Mouse (Mus musculus): ENCODE data around the gene Mindy4. TPM values are rescaled to one million over a fixed set of nuclear protein-coding genes. Genes with fewer than 3 reads are reported as not detected.

Gene Mindy4
- total and polyA plus RNA-seq, 3 experiments = 0.23 to 1.6 TPM; not detected in 1

DNA sequence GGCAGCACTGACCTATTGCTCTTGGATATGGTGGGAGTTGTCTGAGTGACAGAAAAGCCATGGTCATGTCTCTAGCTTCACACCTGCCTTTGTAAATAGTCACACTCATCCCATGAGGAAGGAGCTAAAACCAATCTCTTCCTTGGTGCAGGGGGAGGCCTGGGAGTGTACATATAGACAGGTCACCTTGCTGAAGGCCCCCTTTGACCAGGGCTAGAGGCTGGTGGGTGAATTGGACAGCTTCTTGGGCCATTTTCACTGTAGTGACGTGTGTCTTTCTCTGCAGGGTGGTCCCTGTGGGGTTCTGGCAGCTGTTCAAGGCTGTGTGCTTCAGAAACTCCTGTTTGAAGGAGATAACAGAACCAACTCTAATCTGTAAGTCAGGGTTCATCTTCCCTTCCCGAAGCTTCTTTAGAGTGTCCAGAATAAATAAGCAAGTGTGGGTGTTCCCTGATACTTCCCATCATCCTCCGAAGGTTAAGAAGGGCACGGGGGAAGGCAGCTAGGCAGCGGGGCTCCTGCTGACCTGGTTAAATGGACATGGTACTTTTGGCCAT lies 60.4 kb downstream of the Mindy4 start:
- 0 out of 2 replicates have a peak overlapping the region, but pooled peaks have one; percentile 20 for H3K27ac ChIP-seq (ENCODE audit: control insufficient read depth, low read depth, low read length)
- H3K4me1 ChIP-seq (ENCODE audit: control insufficient read depth in 1 of 2, insufficient read depth in 2 of 2, low read length in 2 of 2) = peaks cover 18 to 33% of the 10 kb centered on the region in 2 experiments
- no peak overlapping the region for H3K4me3 ChIP-seq (ENCODE audit: control insufficient read depth in 1 of 2, insufficient read depth in 1 of 2, low read depth in 2 of 2, low read length in 2 of 2)
- TF ChIP-seq NRF1 (IDR thresholded peaks at IDR 0.05; ENCODE audit: insufficient read depth, low read depth, low read length, poor library complexity, severe bottlenecking) (no peak), ZNF384 (IDR thresholded peaks at IDR 0.05; ENCODE audit: low read depth, low read length) (no peak), KAT2A (conservative IDR thresholded peaks at IDR 0.05; ENCODE audit: low read depth, low read length) (no peak), CTCF (IDR thresholded peaks at IDR 0.05 in 2 of 3, conservative IDR thresholded peaks at IDR 0.05 in 1 of 3; ENCODE audit: control insufficient read depth in 1 of 3, insufficient read depth in 1 of 3, low read depth in 2 of 3, low read length in 3 of 3, poor library complexity in 1 of 3, severe bottlenecking in 1 of 3) (no peak), CHD1 (IDR thresholded peaks at IDR 0.05; ENCODE audit: low read depth, low read length) (no peak), ZC3H11A (IDR thresholded peaks at IDR 0.05; ENCODE audit: low read depth, low read length) (no peak), ELF1 (IDR thresholded peaks at IDR 0.05; ENCODE audit: low read depth, low read length) (no peak), TCF12 (IDR thresholded peaks at IDR 0.05; ENCODE audit: low read depth, low read length) (peak; percentile 94), MYB (IDR thresholded peaks at IDR 0.05; ENCODE audit: low read depth, low read length) (no peak), MAFK (IDR thresholded peaks at IDR 0.05; ENCODE audit: borderline replicate concordance, low read depth, low read length) (no peak), POLR2A (IDR thresholded peaks at IDR 0.05; ENCODE audit: control insufficient read depth in 1 of 2, insufficient read depth in 1 of 2, low read depth in 1 of 2, low read length in 2 of 2, poor library complexity in 1 of 2) (no peak), NELFE (IDR thresholded peaks at IDR 0.05; ENCODE audit: low read depth, low read length) (no peak), USF2 (IDR thresholded peaks at IDR 0.05; ENCODE audit: borderline replicate concordance in 1 of 2, insufficient read depth in 1 of 2, low read depth in 1 of 2, low read length in 2 of 2) (no peak), MYC (IDR thresholded peaks at IDR 0.05; ENCODE audit: low read depth, low read length) (no peak), SIN3A (IDR thresholded peaks at IDR 0.05; ENCODE audit: low read length) (no peak), TBP (IDR thresholded peaks at IDR 0.05; ENCODE audit: low read depth, low read length) (no peak), BHLHE40 (IDR thresholded peaks at IDR 0.05; ENCODE audit: borderline replicate concordance, low read depth, low read length) (peak; percentile 36; the same call in 1 of the 2 replicates), GATA1 (IDR thresholded peaks at IDR 0.05; ENCODE audit: low read depth, low read length) (peak; percentile 87), RCOR1 (IDR thresholded peaks at IDR 0.05; ENCODE audit: low read depth, low read length) (peak; percentile 61), E2F4 (IDR thresholded peaks at IDR 0.05; ENCODE audit: borderline replicate concordance, low read depth, low read length) (no peak), MAZ (IDR thresholded peaks at IDR 0.05; ENCODE audit: low read depth, low read length) (0 out of 2 replicates have a peak, but pooled peaks have one; percentile 31), TAL1 (IDR thresholded peaks at IDR 0.05; ENCODE audit: low read length) (peak; percentile 96), CHD2 (IDR thresholded peaks at IDR 0.05; ENCODE audit: low read length) (no peak), JUND (IDR thresholded peaks at IDR 0.05; ENCODE audit: low read depth, low read length) (no peak), UBTF (IDR thresholded peaks at IDR 0.05; ENCODE audit: borderline replicate concordance, insufficient read depth, low read depth, low read length) (no peak), GABPA (IDR thresholded peaks at IDR 0.05; ENCODE audit: low read depth, low read length) (no peak), SMC3 (IDR thresholded peaks at IDR 0.05; ENCODE audit: low read depth, low read length) (no peak), USF1 (IDR thresholded peaks at IDR 0.05; ENCODE audit: low read depth, low read length) (no peak), MAX (IDR thresholded peaks at IDR 0.05; ENCODE audit: low read length) (no peak), MEF2A (IDR thresholded peaks at IDR 0.05; ENCODE audit: extremely low read depth, insufficient replicate concordance, low read depth, low read length, poor library complexity, severe bottlenecking) (no peak), MXI1 (IDR thresholded peaks at IDR 0.05; ENCODE audit: low read depth, low read length) (no peak), EP300 (IDR thresholded peaks at IDR 0.05; ENCODE audit: low read depth in 1 of 2, low read length in 2 of 2) (peak; percentile 83 to 90), ZMIZ1 (IDR thresholded peaks at IDR 0.05; ENCODE audit: low read depth, low read length) (no peak), RAD21 (IDR thresholded peaks at IDR 0.05; ENCODE audit: low read depth, low read length) (no peak), ETS1 (IDR thresholded peaks at IDR 0.05; ENCODE audit: low read depth, low read length) (peak; percentile 76), POLR2AphosphoS5 (IDR thresholded peaks at IDR 0.05; ENCODE audit: borderline replicate concordance, low read depth, low read length) (no peak), HCFC1 (IDR thresholded peaks at IDR 0.05; ENCODE audit: low read depth, low read length) (no peak)

More for the DNA sequence above, 60.4 kb downstream of the Mindy4 start:
- Histone ChIP-seq H3K9ac (ENCODE audit: control insufficient read depth, low read depth, low read length, poor library complexity, severe bottlenecking) (no peak overlapping the region), H3K27me3 (ENCODE audit: control insufficient read depth in 1 of 2, insufficient read depth in 2 of 2, low read length in 2 of 2) (no peaks in the 10 kb centered on the region), H3K9me3 (replicated peaks; ENCODE audit: insufficient read depth, low read length) (no peaks in the 10 kb centered on the region), H3K79me2 (ENCODE audit: control insufficient read depth, insufficient read depth, low read length, poor library complexity) (no peaks in the 10 kb centered on the region), H3K36me3 (ENCODE audit: control insufficient read depth in 1 of 2, insufficient read depth in 2 of 2, low read length in 2 of 2) (peaks cover 0 to 15% of the 10 kb centered on the region in 2 experiments; a peak in 2 of 4 replicates)
- peak; percentile 75 for DNase-seq (ENCODE audit: low read depth, low spot score)

Data from MEL (cell line).